Mouse (Mus musculus) forebrain, embryonic 13.5 days (tissue): ENCODE measurements around the gene Prdm1. TPM values are rescaled to one million over a fixed set of nuclear protein-coding genes. Genes with fewer than 3 reads are reported as not detected.

Experiments used
- ATAC-seq: fragments of 200-750 bp; cut with Nextera tagmentation; 2 replicates; pipeline ENCODE4 v1.8.0; 2017
- H3K27ac ChIP-seq: fragments of 300-500 bp; sonication (generic); 2 replicates; pipeline ENCODE4 v1.5.1; 2015; ENCODE audit warnings: inconsistent platforms, mild to moderate bottlenecking, moderate library complexity
- H3K27me3 ChIP-seq: fragments of 300-500 bp; sonication (generic); 2 replicates; pipeline ENCODE4 v1.6.1; 2015; ENCODE audit warnings: mild to moderate bottlenecking, inconsistent platforms
- H3K36me3 ChIP-seq: fragments of 300-500 bp; sonication (generic); 2 replicates; pipeline ENCODE4 v1.6.1; 2015; ENCODE audit warnings: mild to moderate bottlenecking, inconsistent platforms; ENCODE audit not compliant: poor library complexity, severe bottlenecking
- H3K4me1 ChIP-seq: fragments of 300-500 bp; sonication (generic); 2 replicates; pipeline ENCODE4 v1.6.1; 2015; ENCODE audit warnings: inconsistent platforms
- H3K4me2 ChIP-seq: fragments of 300-500 bp; sonication (generic); 2 replicates; pipeline ENCODE4 v1.6.1; 2015; ENCODE audit warnings: inconsistent platforms, mild to moderate bottlenecking, moderate library complexity
- H3K4me3 ChIP-seq: fragments of 300-500 bp; sonication (generic); 2 replicates; pipeline ENCODE4 v1.5.1; 2015; ENCODE audit warnings: mild to moderate bottlenecking, inconsistent platforms
- H3K9ac ChIP-seq: fragments of 300-500 bp; sonication (generic); 2 replicates; pipeline ENCODE4 v1.6.1; 2015; ENCODE audit warnings: mild to moderate bottlenecking, inconsistent platforms
- H3K9me3 ChIP-seq: fragments of 300-500 bp; sonication (generic); replicated peaks from 2 replicates; pipeline ENCODE4 v1.6.1; 2016; ENCODE audit warnings: inconsistent platforms
- WGBS: fragments of 180-500 bp; shearing (Covaris S2); methylation state at CpG from one replicate; pipeline ENCODE4 v1.1.7; 2015; 5-methylcytosine and 5-hydroxymethylcytosine counted together
- polyA plus RNA-seq: library from polyadenylated mRNA; unstranded; fragments of >200 nt; fragmentation: Nextera tagmentation; extraction: Ambion mirVana; gene quantifications from 2 replicates; pipeline ENCODE4 v1.2.1, GENCODE M21; 2015

The Prdm1 gene
- polyA plus RNA-seq, 1 experiment from 2014 or later: 0.59 TPM

DNA sequence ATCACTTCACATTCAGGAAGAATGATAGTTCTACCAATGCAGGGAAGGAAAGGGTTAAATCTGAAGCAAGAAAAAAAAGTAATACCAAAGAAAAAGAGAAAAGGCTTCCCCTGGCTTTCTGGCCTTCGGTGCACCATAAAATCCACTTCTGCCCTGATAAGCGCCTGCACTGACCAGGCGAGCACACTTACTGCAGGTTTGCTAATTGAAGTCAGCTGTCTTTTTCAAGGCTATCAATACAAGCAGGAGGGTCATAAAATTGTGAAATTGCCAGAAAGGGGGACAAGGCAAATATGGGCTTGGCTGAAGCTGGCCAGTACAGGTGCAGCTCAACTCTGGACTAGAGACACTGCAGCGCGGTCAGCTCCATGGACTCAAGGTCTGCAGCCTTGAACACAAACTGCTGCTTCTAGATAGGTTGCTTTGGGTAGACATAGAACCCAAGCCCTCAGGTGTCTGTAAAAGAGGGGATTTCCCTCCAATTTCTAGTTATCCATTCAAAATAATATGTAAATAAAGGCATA lies 37.3 kb downstream of the Prdm1 start:
- Histone ChIP-seq H3K36me3 (no peaks in the 10 kb centered on the region), H3K9me3 (no peaks in the 10 kb centered on the region), H3K4me3 (no peak overlapping the region), H3K27ac (no peak overlapping the region), H3K4me1 (peaks cover 10% of the 10 kb centered on the region), H3K27me3 (peaks cover 37% of the 10 kb centered on the region), H3K4me2 (no peak overlapping the region), H3K9ac (no peak overlapping the region)
- WGBS: 79% methylated on average over 5 of the region's 5 CpGs
- no peak for ATAC-seq

DNA sequence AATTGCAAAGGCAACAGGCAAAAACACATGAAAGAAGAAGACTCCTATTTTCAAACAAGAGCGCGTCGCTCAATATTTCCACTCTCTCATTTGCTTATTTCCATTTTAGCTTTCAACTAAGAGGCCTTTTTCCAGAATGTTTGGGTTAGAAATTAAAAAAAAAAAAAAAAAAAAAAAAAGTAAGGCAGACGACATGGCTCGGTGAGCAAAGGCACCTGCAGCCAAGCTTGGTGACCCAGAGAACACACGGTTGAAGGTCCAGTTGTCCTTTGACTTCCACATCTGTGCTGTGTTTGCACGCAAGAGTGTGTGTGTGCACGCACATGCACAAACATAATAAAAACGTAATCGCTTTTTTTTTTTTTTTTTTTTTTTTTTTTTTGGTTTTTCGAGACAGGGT lies 41.2 kb downstream of the Prdm1 start:
- Histone ChIP-seq H3K4me1 (peaks cover 7% of the 10 kb centered on the region; the same call in 1 of the 2 replicates), H3K9ac (no peak overlapping the region), H3K27me3 (peaks cover 17% of the 10 kb centered on the region), H3K4me2 (no peak overlapping the region), H3K4me3 (no peak overlapping the region), H3K36me3 (no peaks in the 10 kb centered on the region), H3K27ac (no peak overlapping the region), H3K9me3 (no peaks in the 10 kb centered on the region)
- no peak for ATAC-seq
- WGBS: 93% methylated on average over 10 of the region's 11 CpGs

DNA sequence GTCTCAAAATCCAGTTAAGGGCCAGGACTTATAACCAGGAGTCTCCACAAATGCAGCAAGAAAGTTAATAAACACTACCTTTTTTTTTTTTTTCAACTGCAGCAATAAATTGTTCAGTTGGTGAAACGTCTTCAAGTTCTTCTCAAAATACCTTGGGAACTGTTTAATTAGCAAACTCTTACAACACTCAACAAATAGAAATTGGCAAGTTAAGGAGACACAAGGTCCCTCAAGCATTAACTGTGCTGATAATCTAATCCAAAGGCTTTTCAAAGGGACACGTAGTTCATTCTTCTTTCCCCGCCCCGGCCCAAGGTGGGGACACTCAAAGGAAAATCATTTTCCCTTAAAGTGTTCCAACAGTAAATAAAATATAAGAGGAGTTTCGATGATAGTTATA lies 44.2 kb downstream of the Prdm1 start:
- ATAC-seq: no peak
- Histone ChIP-seq H3K27ac (no peak overlapping the region), H3K4me2 (no peak overlapping the region), H3K4me1 (peaks cover 10% of the 10 kb centered on the region; the same call in 1 of the 2 replicates), H3K36me3 (no peaks in the 10 kb centered on the region), H3K9ac (no peak overlapping the region), H3K9me3 (no peaks in the 10 kb centered on the region), H3K4me3 (no peak overlapping the region), H3K27me3 (no peaks in the 10 kb centered on the region)
- WGBS: 81% methylated on average over 5 of the region's 5 CpGs

DNA sequence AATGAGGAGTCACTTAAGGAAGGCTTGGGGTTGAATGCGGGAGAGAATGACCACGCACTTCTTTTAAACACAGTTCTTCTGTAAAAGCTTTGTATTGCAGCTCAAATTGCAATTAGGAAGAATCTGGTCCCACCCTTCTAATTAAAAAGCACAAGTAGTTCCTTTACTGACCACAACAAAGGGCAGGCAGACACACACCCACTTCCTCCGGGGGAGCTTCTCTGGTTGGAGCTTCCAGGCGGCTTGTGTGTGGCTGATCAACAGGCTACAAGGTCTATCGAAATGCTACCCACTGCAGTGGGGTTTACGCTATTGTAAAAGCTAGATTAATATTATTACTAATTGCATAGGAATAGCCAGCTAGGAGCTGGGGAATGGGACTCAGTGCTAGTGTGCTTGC lies 45.2 kb downstream of the Prdm1 start:
- WGBS: 37% methylated on average over 6 of the region's 6 CpGs

DNA sequence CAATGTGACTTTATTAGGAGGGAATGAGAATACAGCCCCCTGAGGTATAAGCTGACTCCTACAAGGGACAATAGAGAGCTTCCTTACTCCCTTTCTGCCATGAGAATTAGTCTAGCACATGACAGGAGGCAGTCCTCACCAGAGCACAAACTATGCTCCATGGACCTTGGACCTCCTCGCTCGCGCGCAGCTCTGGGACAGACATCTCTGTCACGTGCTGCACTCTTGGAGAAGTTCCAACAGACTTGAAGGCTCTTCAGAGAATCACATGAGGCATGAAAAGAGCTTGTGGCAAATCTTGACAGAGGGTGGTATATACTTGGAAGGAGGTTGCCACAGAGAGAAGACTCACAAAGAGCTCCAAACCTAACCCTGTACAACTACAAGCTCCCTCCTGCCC lies 46.9 kb downstream of the Prdm1 start:
- Histone ChIP-seq H3K27ac (no peak overlapping the region), H3K4me3 (no peak overlapping the region), H3K9me3 (no peaks in the 10 kb centered on the region), H3K27me3 (peaks cover 6% of the 10 kb centered on the region; the same call in 1 of the 2 replicates), H3K9ac (no peak overlapping the region), H3K36me3 (no peaks in the 10 kb centered on the region), H3K4me1 (peaks cover 10% of the 10 kb centered on the region; the same call in 1 of the 2 replicates), H3K4me2 (no peak overlapping the region)
- no peak for ATAC-seq
- WGBS: 79% methylated on average over 5 of the region's 5 CpGs

More for the DNA sequence above, 45.2 kb downstream of the Prdm1 start:
- Histone ChIP-seq H3K9ac (no peak overlapping the region), H3K4me3 (no peak overlapping the region), H3K4me2 (no peak overlapping the region), H3K36me3 (no peaks in the 10 kb centered on the region), H3K27ac (no peak overlapping the region), H3K4me1 (peaks cover 10% of the 10 kb centered on the region; the same call in 1 of the 2 replicates), H3K27me3 (peaks cover 3% of the 10 kb centered on the region; the same call in 1 of the 2 replicates), H3K9me3 (no peaks in the 10 kb centered on the region)
- ATAC-seq: no peak

DNA sequence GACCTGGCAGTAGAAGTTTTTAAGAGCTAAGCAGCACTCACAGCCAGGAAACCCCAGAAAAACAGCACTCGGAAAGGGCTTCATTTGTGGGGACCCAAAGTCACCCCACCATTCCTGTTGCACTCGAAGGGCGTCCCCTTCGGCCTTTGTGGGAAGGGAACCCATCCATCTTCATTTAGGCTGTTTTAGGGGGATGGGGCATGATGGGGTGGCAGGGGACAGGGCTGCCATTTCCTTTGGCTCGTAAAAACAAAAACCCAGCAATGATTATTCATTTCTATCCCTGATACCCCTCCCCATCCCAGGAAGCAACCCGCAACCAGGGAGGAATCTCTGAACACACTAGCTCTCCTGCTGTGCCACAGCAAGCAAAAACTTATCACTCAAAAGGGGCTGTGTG lies 49.0 kb downstream of the Prdm1 start:
- peaks cover 13% of the 10 kb centered on the region for H3K4me1 ChIP-seq
- H3K27me3 ChIP-seq: peaks cover 11% of the 10 kb centered on the region; the same call in 1 of the 2 replicates
- H3K27ac ChIP-seq: no peak overlapping the region
- no peak overlapping the region for H3K4me2 ChIP-seq
- no peaks in the 10 kb centered on the region for H3K9me3 ChIP-seq
- ATAC-seq: no peak
- H3K4me3 ChIP-seq: no peak overlapping the region
- H3K36me3 ChIP-seq: no peaks in the 10 kb centered on the region
- 66% methylated on average over 6 of the region's 6 CpGs for WGBS
- H3K9ac ChIP-seq: no peak overlapping the region

DNA sequence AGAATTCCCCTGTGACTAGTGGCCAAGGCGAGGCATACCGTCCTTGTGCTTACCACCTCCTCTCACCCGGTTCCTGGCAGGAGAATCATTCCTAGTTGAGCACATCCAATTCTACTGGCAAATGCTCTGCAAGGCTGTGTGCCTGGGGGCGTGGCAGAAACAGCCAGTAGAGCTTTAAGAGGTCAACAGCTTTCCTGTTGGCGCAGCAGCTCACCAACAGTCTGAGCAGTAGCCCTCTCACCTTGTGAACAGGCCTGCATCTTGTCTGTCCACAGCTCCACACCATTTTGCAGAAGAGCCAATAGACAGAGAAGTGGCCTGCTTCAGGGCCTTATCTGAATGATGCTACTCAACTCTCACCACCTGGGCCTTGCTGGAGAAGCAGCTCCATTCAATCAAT lies 50.2 kb downstream of the Prdm1 start:
- Histone ChIP-seq H3K4me2 (no peak overlapping the region), H3K36me3 (no peaks in the 10 kb centered on the region), H3K4me1 (peaks cover 13% of the 10 kb centered on the region), H3K27me3 (peaks cover 11% of the 10 kb centered on the region; the same call in 1 of the 2 replicates), H3K9me3 (no peaks in the 10 kb centered on the region), H3K27ac (no peak overlapping the region), H3K9ac (no peak overlapping the region), H3K4me3 (no peak overlapping the region)
- no peak for ATAC-seq
- 72% methylated on average over 5 of the region's 5 CpGs for WGBS

GRCm38 (mm10) chr10:44477240-44477639 lies 51.1 kb downstream of the Prdm1 start:
- ATAC-seq: no peak
- Histone ChIP-seq H3K4me2 (no peak overlapping the region), H3K36me3 (no peaks in the 10 kb centered on the region), H3K4me3 (no peak overlapping the region), H3K27ac (no peak overlapping the region), H3K27me3 (peaks cover 11% of the 10 kb centered on the region; the same call in 1 of the 2 replicates), H3K9ac (no peak overlapping the region), H3K9me3 (no peaks in the 10 kb centered on the region), H3K4me1 (peaks cover 9% of the 10 kb centered on the region)
- 54% methylated on average over 8 of the region's 8 CpGs for WGBS

- H3K9me3 ChIP-seq: no peaks in the 10 kb centered on the region
- H3K4me1 ChIP-seq: peaks cover 7% of the 10 kb centered on the region
- no peak overlapping the region for H3K27ac ChIP-seq
- no peak for ATAC-seq
- H3K4me3 ChIP-seq: no peak overlapping the region
- WGBS: 75% methylated on average over 13 of the region's 13 CpGs
- H3K27me3 ChIP-seq: peaks cover 11% of the 10 kb centered on the region; the same call in 1 of the 2 replicates
- no peak overlapping the region for H3K9ac ChIP-seq
- H3K4me2 ChIP-seq: no peak overlapping the region
- H3K36me3 ChIP-seq: no peaks in the 10 kb centered on the region
Measured at GRCm38 (mm10) chr10:44476523-44476922, 51.8 kb downstream of the Prdm1 start.

GRCm38 (mm10) chr10:44475376-44475775 lies 52.9 kb downstream of the Prdm1 start:
- no peaks in the 10 kb centered on the region for H3K36me3 ChIP-seq
- H3K9me3 ChIP-seq: no peaks in the 10 kb centered on the region
- H3K27ac ChIP-seq: no peak overlapping the region
- peaks cover 5% of the 10 kb centered on the region for H3K4me1 ChIP-seq
- H3K27me3 ChIP-seq: peaks cover 14% of the 10 kb centered on the region; the same call in 1 of the 2 replicates
- WGBS: 79% methylated on average over 3 of the region's 3 CpGs
- no peak overlapping the region for H3K4me2 ChIP-seq
- H3K4me3 ChIP-seq: no peak overlapping the region
- no peak overlapping the region for H3K9ac ChIP-seq
- no peak for ATAC-seq

GRCm38 (mm10) chr10:44474256-44474655 lies 54.0 kb downstream of the Prdm1 start:
- ATAC-seq: peak; percentile 75

GRCm38 (mm10) chr10:44465618-44466017 lies 62.7 kb downstream of the Prdm1 start:
- Histone ChIP-seq H3K9me3 (no peaks in the 10 kb centered on the region), H3K27ac (no peak overlapping the region), H3K4me1 (peaks cover 3% of the 10 kb centered on the region; the same call in 1 of the 2 replicates), H3K9ac (no peak overlapping the region), H3K27me3 (peaks cover 43% of the 10 kb centered on the region), H3K36me3 (no peaks in the 10 kb centered on the region), H3K4me2 (no peak overlapping the region), H3K4me3 (no peak overlapping the region)
- 24% methylated on average over 8 of the region's 8 CpGs for WGBS
- ATAC-seq: no peak

More at GRCm38 (mm10) chr10:44474256-44474655, 54.0 kb downstream of the Prdm1 start:
- Histone ChIP-seq H3K27me3 (peaks cover 15% of the 10 kb centered on the region; the same call in 1 of the 2 replicates), H3K9ac (no peak overlapping the region), H3K9me3 (no peaks in the 10 kb centered on the region), H3K36me3 (no peaks in the 10 kb centered on the region), H3K4me3 (no peak overlapping the region), H3K4me1 (peaks cover 5% of the 10 kb centered on the region; the same call in 1 of the 2 replicates), H3K4me2 (no peak overlapping the region), H3K27ac (no peak overlapping the region)
- WGBS: 36% methylated on average over 10 of the region's 10 CpGs

GRCm38 (mm10) chr10:44464563-44464962 lies 63.7 kb downstream of the Prdm1 start:
- no peaks in the 10 kb centered on the region for H3K9me3 ChIP-seq
- peaks cover 43% of the 10 kb centered on the region for H3K27me3 ChIP-seq
- H3K4me3 ChIP-seq: no peak overlapping the region
- peaks cover 5% of the 10 kb centered on the region for H3K4me1 ChIP-seq
- H3K9ac ChIP-seq: no peak overlapping the region
- H3K4me2 ChIP-seq: no peak overlapping the region
- H3K27ac ChIP-seq: no peak overlapping the region
- no peaks in the 10 kb centered on the region for H3K36me3 ChIP-seq
- ATAC-seq: no peak
- WGBS: 34% methylated on average over 5 of the region's 5 CpGs
